Mouse (Mus musculus): Measurements from ENCODE around the gene Dnase1l2. TPM values are rescaled to one million over a fixed set of nuclear protein-coding genes. Genes with fewer than 3 reads are reported as not detected.

Gene Dnase1l2
- polyA plus RNA-seq, 1 experiment from 2014 or later = 1.2 TPM

DNA sequence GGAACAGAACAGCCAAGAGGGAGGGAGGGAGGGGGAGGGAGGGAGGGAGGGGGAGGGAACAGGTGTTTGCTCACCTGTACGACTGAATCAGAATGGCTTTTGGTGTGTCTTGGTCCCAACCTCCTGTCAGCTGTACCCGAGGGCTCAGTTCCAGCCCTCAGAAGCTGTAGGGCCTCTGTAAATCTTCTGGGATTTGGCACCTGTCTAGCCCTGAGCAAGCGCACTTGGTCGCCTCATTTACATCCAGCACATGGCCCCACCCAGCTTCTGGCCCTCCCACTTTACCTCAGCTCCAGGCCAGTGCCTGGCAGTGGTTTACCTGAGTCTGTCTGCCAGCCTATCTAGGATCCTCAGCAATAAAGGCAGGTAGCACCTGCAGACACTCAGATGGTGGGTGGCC is 49.4 kb downstream of the Dnase1l2 start:
- H3K27me3 ChIP-seq = no peaks in the 10 kb centered on the region
- no peak overlapping the region for H3K27ac ChIP-seq
- H3K4me2 ChIP-seq = no peak overlapping the region
- 40% methylated on average over 4 of the region's 4 CpGs for WGBS
- H3K4me3 ChIP-seq = no peak overlapping the region
- ATAC-seq (replicated peaks; ENCODE audit: insufficient number of reproducible peaks, insufficient read depth, low FRiP score, low read depth) = no peak
- no peak overlapping the region for H3K9ac ChIP-seq
- H3K4me1 ChIP-seq (replicated peaks) = no peaks in the 10 kb centered on the region
- peaks cover 5% of the 10 kb centered on the region; the same call in 1 of the 2 replicates for H3K36me3 ChIP-seq
- no peaks in the 10 kb centered on the region for H3K9me3 ChIP-seq (replicated peaks)

DNA sequence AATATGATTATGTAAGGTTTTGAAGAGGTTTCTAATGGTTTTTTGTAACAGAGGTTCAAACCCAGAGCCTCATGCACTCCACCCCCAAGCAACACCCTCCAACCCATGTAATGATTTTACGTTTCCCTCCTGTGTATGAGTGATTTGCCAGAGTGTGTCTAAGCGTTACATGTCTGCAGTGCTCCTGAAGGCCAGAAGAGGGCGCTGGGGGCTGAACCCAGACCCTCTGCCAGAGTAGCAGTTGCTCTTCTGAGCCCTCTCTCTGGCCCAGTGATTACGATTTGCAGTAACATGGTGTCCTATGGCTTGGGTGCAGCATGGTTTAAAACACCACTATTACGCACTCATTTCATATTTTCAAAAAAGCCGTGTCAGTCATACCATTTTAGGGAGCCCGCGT is 51.8 kb downstream of the Dnase1l2 start:
- Histone ChIP-seq H3K4me2 (no peak overlapping the region), H3K36me3 (peaks cover 18% of the 10 kb centered on the region; the same call in 1 of the 2 replicates), H3K4me3 (no peak overlapping the region), H3K9me3 (replicated peaks) (no peaks in the 10 kb centered on the region), H3K27ac (no peak overlapping the region), H3K9ac (no peak overlapping the region), H3K27me3 (no peaks in the 10 kb centered on the region), H3K4me1 (replicated peaks) (no peaks in the 10 kb centered on the region)
- ATAC-seq (replicated peaks; ENCODE audit: insufficient number of reproducible peaks, insufficient read depth, low FRiP score, low read depth) = no peak
- WGBS = 68% methylated on average over 8 of the region's 8 CpGs

Other genes starting within 250 kb of the Dnase1l2 start
- 3.6 and 3.8 TPM in 2 replicates for gene Tbc1d24, start 237.5 kb downstream of the Dnase1l2 start, polyA plus RNA-seq (2015; fragmentation: Nextera tagmentation; extraction: Ambion mirVana)
- gene Ntn3, start 233.6 kb downstream of the Dnase1l2 start, polyA plus RNA-seq (2015; fragmentation: Nextera tagmentation; extraction: Ambion mirVana) = 1.9 and 2.9 TPM in 2 replicates
- gene Tedc2, start 222.3 kb downstream of the Dnase1l2 start, polyA plus RNA-seq (2015; fragmentation: Nextera tagmentation; extraction: Ambion mirVana) = 4.3 and 7.3 TPM in 2 replicates
- 29.2 and 36.1 TPM in 2 replicates for gene Ccnf, start 191.6 kb downstream of the Dnase1l2 start, polyA plus RNA-seq (2015; fragmentation: Nextera tagmentation; extraction: Ambion mirVana)
- gene Abca17, start 92.0 kb downstream of the Dnase1l2 start, polyA plus RNA-seq (2015; fragmentation: Nextera tagmentation; extraction: Ambion mirVana) = 0.10 TPM in 1 of 2 replicates, not detected in the other
- gene Abca3, start 91.2 kb downstream of the Dnase1l2 start, polyA plus RNA-seq (2015; fragmentation: Nextera tagmentation; extraction: Ambion mirVana) = 6.0 and 7.8 TPM in 2 replicates
- 186 and 210 TPM in 2 replicates for gene Rnps1, start 28.5 kb downstream of the Dnase1l2 start, polyA plus RNA-seq (2015; fragmentation: Nextera tagmentation; extraction: Ambion mirVana)
- 245 and 301 TPM in 2 replicates for gene Eci1, start 16.5 kb downstream of the Dnase1l2 start, polyA plus RNA-seq (2015; fragmentation: Nextera tagmentation; extraction: Ambion mirVana)
- gene E4f1, start 27.2 kb upstream of the Dnase1l2 start, polyA plus RNA-seq (2015; fragmentation: Nextera tagmentation; extraction: Ambion mirVana) = 20.5 and 29.1 TPM in 2 replicates
- gene Pgp, start 27.3 kb upstream of the Dnase1l2 start, polyA plus RNA-seq (2015; fragmentation: Nextera tagmentation; extraction: Ambion mirVana) = 60.5 and 63.0 TPM in 2 replicates
- 0.18 TPM in 1 of 2 replicates, not detected in the other for gene Bricd5, start 30.8 kb upstream of the Dnase1l2 start, polyA plus RNA-seq (2015; fragmentation: Nextera tagmentation; extraction: Ambion mirVana)
- gene Mlst8, start 36.0 kb upstream of the Dnase1l2 start, polyA plus RNA-seq (2015; fragmentation: Nextera tagmentation; extraction: Ambion mirVana) = 15.2 and 18.8 TPM in 2 replicates
- 0.39 and 0.94 TPM in 2 replicates for gene Caskin1, start 45.5 kb upstream of the Dnase1l2 start, polyA plus RNA-seq (2015; fragmentation: Nextera tagmentation; extraction: Ambion mirVana)
- 59.2 and 84.9 TPM in 2 replicates for gene Traf7, start 84.8 kb upstream of the Dnase1l2 start, polyA plus RNA-seq (2015; fragmentation: Nextera tagmentation; extraction: Ambion mirVana)
- 0.97 and 1.2 TPM in 2 replicates for gene Rab26, start 91.1 kb upstream of the Dnase1l2 start, polyA plus RNA-seq (2015; fragmentation: Nextera tagmentation; extraction: Ambion mirVana)
- gene Pkd1, start 106.7 kb upstream of the Dnase1l2 start, polyA plus RNA-seq (2015; fragmentation: Nextera tagmentation; extraction: Ambion mirVana) = 12.4 and 21.1 TPM in 2 replicates
- gene Tsc2, start 189.5 kb upstream of the Dnase1l2 start, polyA plus RNA-seq (2015; fragmentation: Nextera tagmentation; extraction: Ambion mirVana) = 39.0 and 56.0 TPM in 2 replicates
- 7.7 and 10.9 TPM in 2 replicates for gene Nthl1, start 189.6 kb upstream of the Dnase1l2 start, polyA plus RNA-seq (2015; fragmentation: Nextera tagmentation; extraction: Ambion mirVana)
- gene Slc9a3r2, start 207.2 kb upstream of the Dnase1l2 start, polyA plus RNA-seq (2015; fragmentation: Nextera tagmentation; extraction: Ambion mirVana) = 55.5 and 61.4 TPM in 2 replicates
- gene Npw, start 215.4 kb upstream of the Dnase1l2 start, polyA plus RNA-seq (2015; fragmentation: Nextera tagmentation; extraction: Ambion mirVana) = 0.26 TPM in 1 of 2 replicates, not detected in the other
- gene Zfp598, start 226.6 kb upstream of the Dnase1l2 start, polyA plus RNA-seq (2015; fragmentation: Nextera tagmentation; extraction: Ambion mirVana) = 12.5 and 18.1 TPM in 2 replicates
- gene Syngr3, start 246.8 kb upstream of the Dnase1l2 start, polyA plus RNA-seq (2015; fragmentation: Nextera tagmentation; extraction: Ambion mirVana) = 0.44 and 3.0 TPM in 2 replicates

Data from heart, embryonic 15.5 days (tissue).